Mouse (Mus musculus) small intestine, adult 2 months (tissue): Measurements from ENCODE around the gene Fscn1.

ENCODE experiments used
- CTCF ChIP-seq: fragments of 200-500 bp; IDR thresholded peaks from 2 replicates; pipeline ENCODE4 v1.5.1; 2012; ENCODE audit warnings: low read depth, mild to moderate bottlenecking, control low read depth, inconsistent platforms, low read length, moderate library complexity, mixed read lengths; ENCODE audit not compliant: insufficient replicate concordance, insufficient read length; ENCODE audit errors: extremely low read depth
- POLR2A ChIP-seq: fragments of 200-500 bp; IDR thresholded peaks from 2 replicates; pipeline ENCODE4 v1.6.1; 2012; ENCODE audit warnings: low read depth, mild to moderate bottlenecking, control low read depth, inconsistent platforms, low read length, moderate library complexity

DNA sequence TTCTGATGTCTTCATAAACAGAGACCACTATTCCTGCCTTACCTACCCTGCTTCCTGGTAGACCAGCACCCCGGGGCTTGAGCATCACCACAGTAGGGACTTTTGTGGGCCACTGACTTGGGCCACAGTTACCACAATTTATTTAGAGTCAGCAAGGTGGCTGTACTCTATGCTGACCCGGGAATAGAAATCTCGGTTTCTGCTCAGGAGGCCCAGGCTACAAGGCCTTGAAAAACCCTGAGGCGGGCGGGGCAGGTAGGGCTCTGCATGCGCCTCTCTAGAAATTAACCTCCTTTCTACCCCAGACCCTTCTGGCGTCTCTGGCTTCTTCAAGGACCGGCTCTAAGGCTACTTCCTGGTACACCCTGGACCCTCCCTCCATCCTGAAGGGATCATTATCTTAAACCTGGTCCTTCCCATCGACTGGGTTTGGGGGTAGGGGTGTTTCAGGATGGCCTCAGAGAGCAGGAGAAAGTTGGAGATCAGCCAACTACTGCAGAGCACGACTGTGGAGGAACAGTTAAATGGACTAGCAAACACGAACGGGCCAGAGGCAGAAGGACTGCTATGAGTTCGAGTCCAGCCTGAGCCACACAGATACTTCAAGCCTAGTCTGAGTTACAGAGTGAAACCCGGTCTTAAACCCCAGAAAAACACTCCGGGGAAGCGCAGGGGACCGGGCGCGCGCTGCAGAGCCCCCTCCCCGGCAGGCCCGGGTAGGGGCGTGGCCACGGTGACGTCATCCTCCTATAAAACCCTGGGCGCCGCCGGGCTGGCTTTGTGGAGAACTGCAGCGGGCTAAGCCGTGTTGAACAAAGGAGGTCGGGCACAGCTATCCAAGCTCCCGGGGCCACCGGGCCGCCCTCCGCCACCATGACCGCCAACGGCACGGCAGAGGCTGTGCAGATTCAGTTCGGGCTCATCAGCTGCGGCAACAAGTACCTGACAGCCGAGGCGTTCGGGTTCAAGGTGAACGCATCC, at the start of gene Fscn1:
- TF ChIP-seq CTCF: peak; percentile 1; the same call in 1 of the 2 replicates
- peak; percentile 70; the same call in 1 of the 2 replicates for TF ChIP-seq POLR2A
